ENCODE assay signal across 15 mouse cellular contexts in genomic region chr10:96841128-96841527, GRCm38 (mm10).
"Had no signal": no experiment of that assay in that cellular context is flagged by ENCODE, and none has a peak within 500 bp of the region (broad histone marks: within the 10 kb centered on the region; RNA-seq: fewer than 3 reads in every experiment).

No protein-coding gene starts in this region.

- DNase-seq: kidney, postnatal 10 days; kidney, postnatal 36 days; left cerebral cortex, postnatal 4 days; liver, postnatal 0 days; lung, embryonic 14.5 days; lung, postnatal 14 days; lung, postnatal 4 days; midbrain, embryonic 14.5 days; thymus, adult 2 months; thymus, postnatal 14 days; thymus, postnatal 4 days had no signal

- H3K27me3 ChIP-seq: kidney, embryonic 15.5 days; limb, embryonic 12.5 days; limb, embryonic 15.5 days had no signal

- H3K4me1 ChIP-seq: kidney, embryonic 15.5 days; limb, embryonic 12.5 days; limb, embryonic 15.5 days had no signal

- H3K4me3 ChIP-seq: kidney, embryonic 15.5 days; limb, embryonic 12.5 days; limb, embryonic 15.5 days had no signal

- H3K27ac ChIP-seq: kidney, embryonic 15.5 days; limb, embryonic 12.5 days; limb, embryonic 15.5 days; liver, embryonic 14.5 days had no signal
